ENCODE assay signal across 23 mouse cellular contexts in the genomic region with DNA sequence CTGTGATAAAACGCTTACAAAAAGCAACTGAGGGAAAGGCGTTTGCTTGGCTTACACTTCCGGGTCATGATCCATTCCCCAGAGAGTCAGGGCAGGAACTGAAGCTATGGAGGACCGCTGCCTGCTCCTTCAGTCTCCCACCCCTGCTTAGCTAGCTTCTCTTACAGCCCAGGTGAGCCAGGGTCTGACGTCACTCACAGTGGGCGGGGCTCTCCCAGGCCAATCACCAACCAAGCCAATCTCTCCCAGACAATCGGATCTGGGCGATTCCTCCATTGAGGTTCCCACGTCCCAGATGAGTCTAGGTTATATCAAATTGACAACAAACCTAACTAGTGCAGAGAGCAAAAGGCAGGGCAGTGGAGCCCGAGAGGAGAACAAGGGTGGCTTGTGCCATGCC. TPM values are rescaled to one million over a fixed set of nuclear protein-coding genes. Genes with fewer than 3 reads are reported as not detected.
DNase-seq lines count a peak whose midpoint lies in the region; ATAC-seq and TF ChIP-seq lines count a peak whose summit lies in the region.
"Had no signal": no experiment of that assay in that cellular context is flagged by ENCODE, and none has a peak within 500 bp of the region (broad histone marks: within the 10 kb centered on the region; RNA-seq: fewer than 3 reads in every experiment).

No protein-coding gene starts in this region.

- ATAC-seq in hindbrain, postnatal 0 days: 0 out of 2 replicates have a peak, but pooled peaks have one; percentile 32
- ATAC-seq in hindbrain, embryonic 16.5 days: no peak
- no peak for ATAC-seq in lung, embryonic 16.5 days (ENCODE audit: low read depth)
- ATAC-seq: activated CD4-positive, CD25-positive, alpha-beta regulatory T cell, adult 4 months; CD4-positive, CD25-positive, alpha-beta regulatory T cell, adult 4 months; forebrain, embryonic 15.5 days had no signal

- H3K27ac ChIP-seq in hindbrain, postnatal 0 days: no peak overlapping the region
- H3K27ac ChIP-seq in hindbrain, embryonic 16.5 days (ENCODE audit: low read depth, low read length): no peak overlapping the region
- H3K27ac ChIP-seq in lung, embryonic 16.5 days (ENCODE audit: low read length): peak overlapping the region; percentile 3; the same call in 1 of the 2 replicates
- H3K27ac ChIP-seq: embryonic facial prominence, embryonic 12.5 days; heart, adult 2 months; heart, embryonic 15.5 days; hindbrain, embryonic 10.5 days; hindbrain, embryonic 14.5 days had no signal

- H3K9ac ChIP-seq in hindbrain, postnatal 0 days (replicated peaks; ENCODE audit: low read length): no peak overlapping the region
- no peak overlapping the region for H3K9ac ChIP-seq in hindbrain, embryonic 16.5 days (ENCODE audit: low read depth, low read length)
- no peak overlapping the region for H3K9ac ChIP-seq in lung, embryonic 16.5 days (ENCODE audit: low read length)
- H3K9ac ChIP-seq: embryonic facial prominence, embryonic 12.5 days; forebrain, embryonic 15.5 days; heart, embryonic 15.5 days; hindbrain, embryonic 14.5 days had no signal

- H3K9me3 ChIP-seq in hindbrain, postnatal 0 days (ENCODE audit: low read length): no peaks in the 10 kb centered on the region
- H3K9me3 ChIP-seq in hindbrain, embryonic 16.5 days (ENCODE audit: control insufficient read depth, low read length): no peaks in the 10 kb centered on the region
- no peaks in the 10 kb centered on the region for H3K9me3 ChIP-seq in lung, embryonic 16.5 days (ENCODE audit: control insufficient read depth, low read length)
- H3K9me3 ChIP-seq: embryonic facial prominence, embryonic 12.5 days; forebrain, embryonic 15.5 days; heart, embryonic 15.5 days; hindbrain, embryonic 10.5 days had no signal

- H3K4me2 ChIP-seq in hindbrain, postnatal 0 days (ENCODE audit: low read depth, low read length): no peak overlapping the region
- no peak overlapping the region for H3K4me2 ChIP-seq in hindbrain, embryonic 16.5 days (ENCODE audit: low read length)
- H3K4me2 ChIP-seq in lung, embryonic 16.5 days (ENCODE audit: low read depth, low read length): no peak overlapping the region
- H3K4me2 ChIP-seq: embryonic facial prominence, embryonic 12.5 days; forebrain, embryonic 15.5 days; heart, embryonic 11.5 days; heart, embryonic 15.5 days; hindbrain, embryonic 14.5 days had no signal

- WGBS in hindbrain, postnatal 0 days: 32% methylated on average over 10 of the region's 10 CpGs
- 29% methylated on average over 10 of the region's 10 CpGs for WGBS in hindbrain, embryonic 16.5 days
- 20% methylated on average over 10 of the region's 10 CpGs for WGBS in lung, embryonic 16.5 days
- 19% methylated on average over 10 of the region's 10 CpGs for WGBS in lung, adult 2 months

- no peak for DNase-seq in hindbrain, postnatal 0 days (ENCODE audit: low spot score)
- DNase-seq in lung, adult 2 months: no peak
- DNase-seq in WW6 (ENCODE audit: low read depth, low spot score): peak; percentile 76
- DNase-seq in lung, postnatal 36 days: peak; percentile 52
- no peak for DNase-seq in testis, postnatal 10 days (ENCODE audit: low spot score)
- no peak for DNase-seq in gastrocnemius, postnatal 36 days
- DNase-seq: adrenal gland, postnatal 14 days; B cell, adult 2 months; cerebellum, adult 11-12 months; cerebellum, adult 9-10 months; gastrocnemius, postnatal 10 days; heart, adult 2 months; heart, postnatal 14 days had no signal

- no peak for TF ChIP-seq POLR2A in lung, adult 2 months (IDR thresholded peaks at IDR 0.05; ENCODE audit: borderline replicate concordance, extremely low read depth, low read depth, low read length)

- H3K27me3 ChIP-seq in hindbrain, postnatal 0 days (ENCODE audit: insufficient read depth, low read length): no peaks in the 10 kb centered on the region
- H3K27me3 ChIP-seq in hindbrain, embryonic 16.5 days (replicated peaks; ENCODE audit: control insufficient read depth, insufficient read depth, low read length): peaks cover 6% of the 10 kb centered on the region; the same call in 1 of the 2 replicates
- no peaks in the 10 kb centered on the region; the same call in 1 of the 2 replicates for H3K27me3 ChIP-seq in lung, embryonic 16.5 days (ENCODE audit: control insufficient read depth, insufficient read depth, low read depth, low read length)
- H3K27me3 ChIP-seq: embryonic facial prominence, embryonic 12.5 days had no signal

- H3K4me3 ChIP-seq in hindbrain, postnatal 0 days (ENCODE audit: low read length): no peak overlapping the region
- H3K4me3 ChIP-seq in hindbrain, embryonic 16.5 days (ENCODE audit: low read length): no peak overlapping the region
- H3K4me3 ChIP-seq in lung, embryonic 16.5 days (ENCODE audit: low read length): no peak overlapping the region
- no peak overlapping the region for H3K4me3 ChIP-seq in lung, adult 2 months (replicated peaks; ENCODE audit: extremely low read depth, low read depth, low read length)
- H3K4me3 ChIP-seq: embryonic facial prominence, embryonic 12.5 days; forebrain, embryonic 15.5 days; heart, adult 2 months; heart, embryonic 15.5 days; hindbrain, embryonic 10.5 days had no signal

- no peaks in the 10 kb centered on the region for H3K36me3 ChIP-seq in hindbrain, postnatal 0 days (ENCODE audit: insufficient read depth, low read length)
- H3K36me3 ChIP-seq in hindbrain, embryonic 16.5 days (ENCODE audit: control insufficient read depth, insufficient read depth, low read length): no peaks in the 10 kb centered on the region
- H3K36me3 ChIP-seq in lung, embryonic 16.5 days (ENCODE audit: control insufficient read depth, insufficient read depth, low read length): no peaks in the 10 kb centered on the region
- H3K36me3 ChIP-seq: embryonic facial prominence, embryonic 12.5 days; forebrain, embryonic 15.5 days; heart, embryonic 15.5 days; hindbrain, embryonic 10.5 days had no signal

- no peaks in the 10 kb centered on the region for H3K4me1 ChIP-seq in hindbrain, postnatal 0 days (ENCODE audit: insufficient read depth, low read length)
- no peaks in the 10 kb centered on the region for H3K4me1 ChIP-seq in hindbrain, embryonic 16.5 days (ENCODE audit: control insufficient read depth, insufficient read depth, low read depth, low read length)
- H3K4me1 ChIP-seq in lung, embryonic 16.5 days (replicated peaks; ENCODE audit: control insufficient read depth, insufficient read depth, low read length): peaks cover 22% of the 10 kb centered on the region
- peaks cover 3% of the 10 kb centered on the region; the same call in 1 of the 2 replicates for H3K4me1 ChIP-seq in lung, adult 2 months (ENCODE audit: control insufficient read depth, insufficient read depth, low read length)
- H3K4me1 ChIP-seq: embryonic facial prominence, embryonic 12.5 days had no signal

- intact Hi-C loops in gastrocnemius, postnatal 36 days (cut with DNase I): no loop called here

- TF ChIP-seq CTCF in hindbrain, postnatal 0 days (IDR thresholded peaks at IDR 0.05; ENCODE audit: low read depth): no peak
- TF ChIP-seq CTCF in lung, adult 2 months (IDR thresholded peaks at IDR 0.05; ENCODE audit: insufficient read depth, low read length): no peak

RNA-seq across cellular contexts. Expression of a gene that starts 35.7 kb away (rescaled TPM):
- 30.8 and 33.4 TPM in 2 replicates for total RNA-seq in hindbrain, postnatal 0 days (2014; rRNA removed)
- 23.4 and 27.9 TPM in 2 replicates for polyA plus RNA-seq in hindbrain, postnatal 0 days (2015; fragmentation: Nextera tagmentation; extraction: Ambion mirVana)
- polyA plus RNA-seq in hindbrain, embryonic 16.5 days (2015; fragmentation: Nextera tagmentation; extraction: Ambion mirVana): 23.8 and 25.1 TPM in 2 replicates
- 3.7 and 3.9 TPM in 2 replicates for polyA plus RNA-seq in lung, embryonic 16.5 days (2015; fragmentation: Nextera tagmentation; extraction: Ambion mirVana)
- polyA plus RNA-seq in lung, adult 2 months (2012; rRNA removed): 18.6 and 19.7 TPM in 2 replicates
- total RNA-seq in gastrocnemius, postnatal 36 days (2021): under 1 TPM; 0.51 to 0.79 TPM

RNA-seq across cellular contexts. Expression of a gene that starts 43.1 kb away (rescaled TPM):
- 32.7 and 35.0 TPM in 2 replicates for total RNA-seq in hindbrain, postnatal 0 days (2014; rRNA removed)
- 32.9 and 33.0 TPM in 2 replicates for polyA plus RNA-seq in hindbrain, postnatal 0 days (2015; fragmentation: Nextera tagmentation; extraction: Ambion mirVana)
- 23.0 and 23.3 TPM in 2 replicates for polyA plus RNA-seq in hindbrain, embryonic 16.5 days (2015; fragmentation: Nextera tagmentation; extraction: Ambion mirVana)
- 18.7 and 23.2 TPM in 2 replicates for polyA plus RNA-seq in lung, embryonic 16.5 days (2015; fragmentation: Nextera tagmentation; extraction: Ambion mirVana)
- polyA plus RNA-seq in lung, adult 2 months (2012; rRNA removed): 46.2 and 49.4 TPM in 2 replicates
- 1 to 10 TPM; 2.2 to 2.6 TPM for total RNA-seq in gastrocnemius, postnatal 36 days (2021)

Comparison
In these comparisons a context has a peak if more than half of its experiments do, and no peak if none do; other contexts are left out.
1. DNase-seq: peak in WW6 (single experiment) and lung, postnatal 36 days (single experiment); none in hindbrain, postnatal 0 days (single experiment), lung, adult 2 months (single experiment), testis, postnatal 10 days (single experiment) and gastrocnemius, postnatal 36 days (0 of 2).